Mouse (Mus musculus): ENCODE measurements around the gene Akp3. TPM values are rescaled to one million over a fixed set of nuclear protein-coding genes. Genes with fewer than 3 reads are reported as not detected.

The Akp3 gene
- total RNA-seq, 2 experiments from 2014 or later, result not detected

DNA sequence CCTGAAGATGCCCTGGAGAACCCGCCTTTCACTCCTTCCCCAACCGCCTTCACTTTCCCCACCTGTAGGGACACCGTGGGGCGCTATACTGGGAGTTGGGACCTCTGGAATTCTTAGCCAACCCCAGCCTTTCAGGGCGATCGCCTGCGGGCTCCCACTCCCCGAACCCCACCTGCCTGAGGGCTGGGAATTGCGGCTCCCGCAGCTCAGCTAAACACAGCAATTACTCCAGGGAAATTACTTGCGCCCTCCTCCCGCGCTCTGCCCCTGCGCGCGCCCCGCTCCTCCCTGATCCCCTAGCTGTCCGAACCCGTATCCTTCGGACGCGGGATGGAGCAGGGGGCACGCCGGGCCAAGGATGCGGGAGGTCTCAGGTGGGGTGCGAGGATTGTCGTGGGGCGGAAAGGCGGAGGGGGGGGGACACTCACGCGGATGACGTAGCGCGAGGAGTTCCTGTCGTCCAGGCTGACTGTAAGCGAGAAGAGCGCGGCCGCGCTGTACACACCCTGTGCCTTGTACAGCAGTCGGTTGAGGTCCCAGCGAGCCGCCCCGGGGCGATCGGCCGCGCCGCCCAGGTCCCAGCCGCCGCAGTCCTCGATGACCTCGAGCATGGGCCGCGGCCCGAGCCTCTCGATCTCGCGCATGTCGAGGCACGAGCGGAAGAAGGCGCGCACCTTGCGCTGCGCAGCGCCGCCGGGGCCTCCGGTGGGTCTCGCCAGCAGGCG is 29.2 kb downstream of the Akp3 start:
- no peak for DNase-seq (ENCODE audit: low spot score in 2 of 2)

DNA sequence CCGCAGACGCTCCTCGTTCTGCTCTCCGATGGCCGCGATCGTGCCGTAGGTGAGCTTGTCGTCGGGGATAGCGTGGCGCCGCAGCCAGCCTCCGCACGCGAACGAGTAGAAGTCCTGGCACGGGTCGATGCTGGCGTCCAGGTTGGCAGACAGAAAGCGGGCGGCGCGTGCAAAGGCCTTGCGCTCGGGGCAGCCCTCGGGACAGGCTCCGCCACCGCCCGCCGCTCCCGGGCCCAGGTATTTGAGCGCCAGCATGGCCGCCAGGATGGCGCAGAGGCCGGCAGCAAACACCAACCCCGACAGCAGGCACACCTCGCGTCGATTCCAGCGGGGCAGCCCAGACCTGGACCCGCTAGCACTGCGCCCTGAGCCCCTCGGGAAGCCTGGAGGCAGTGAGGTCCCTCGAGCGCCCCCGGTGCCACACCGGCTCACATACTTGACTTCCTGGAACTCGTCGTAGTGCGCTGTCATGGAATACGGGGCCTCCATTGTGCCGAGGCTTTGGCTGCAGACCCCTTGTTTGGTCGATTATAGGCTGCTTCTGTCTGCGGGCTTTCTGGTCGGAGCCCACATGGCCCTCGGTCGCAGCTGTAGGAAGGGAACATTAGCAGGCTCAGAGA is 29.8 kb downstream of the Akp3 start:
- DNase-seq (ENCODE audit: low spot score in 2 of 2), result no peak

DNA sequence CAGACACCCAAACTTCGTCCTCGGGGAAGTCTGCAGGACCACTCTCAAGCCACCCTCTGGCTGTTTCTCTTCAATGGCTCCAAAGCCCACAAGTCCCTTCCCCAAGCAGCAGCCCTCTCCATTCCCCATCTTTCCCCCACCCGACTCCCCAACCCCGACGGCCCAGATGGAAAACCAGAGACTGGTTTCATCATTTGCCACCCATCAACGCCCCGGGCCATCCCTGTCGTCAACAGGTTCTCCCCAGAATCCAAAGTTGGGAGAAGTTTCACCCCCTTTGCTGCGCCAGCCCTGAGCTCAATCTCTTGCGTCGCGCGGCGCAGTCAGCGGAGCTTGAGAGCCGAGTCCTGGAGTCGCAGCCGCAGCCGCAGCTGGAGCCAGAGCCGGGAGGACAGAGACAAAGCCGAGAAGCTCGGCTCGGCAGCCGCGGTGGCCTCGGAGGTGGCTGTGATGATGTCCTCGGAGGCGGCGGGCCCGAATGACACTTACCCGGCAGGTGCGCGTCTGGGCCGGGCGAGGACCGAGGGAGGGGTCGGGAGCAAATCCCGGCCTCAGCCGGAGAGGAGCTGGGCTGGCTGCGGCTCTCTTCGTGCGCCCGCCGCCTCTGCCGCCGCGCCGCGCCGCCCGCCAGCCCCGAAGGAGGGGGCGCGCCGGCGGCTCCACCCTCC is 30.9 kb downstream of the Akp3 start:
- DNase-seq (ENCODE audit: low spot score in 2 of 2), result no peak

GRCm38 (mm10) chr1:87156199-87156587 is 31.4 kb downstream of the Akp3 start, which contains the start of gene Ecel1:
Gene Ecel1, minus strand, starts transcription at chr1:87156521.
- no peak for DNase-seq (ENCODE audit: low spot score in 2 of 2)

DNA sequence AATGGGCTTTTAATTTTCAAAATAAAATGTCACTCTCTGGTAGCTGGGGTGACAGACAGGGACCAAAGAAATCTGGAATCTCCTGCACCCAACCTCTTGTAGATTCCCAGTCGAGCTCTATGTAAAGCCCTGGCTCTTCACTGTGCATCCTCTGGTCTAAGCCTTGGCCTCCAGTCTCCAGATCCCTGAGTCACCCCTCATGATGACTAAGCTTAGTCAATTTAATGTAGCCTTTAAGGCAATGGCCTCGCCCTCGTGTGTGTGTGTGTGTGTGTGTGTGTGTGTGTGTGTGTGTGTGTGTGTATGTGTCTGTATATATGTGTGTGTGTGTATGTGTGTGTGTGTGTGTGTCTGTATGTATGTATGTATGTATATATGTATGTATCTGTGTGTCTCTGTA is 34.6 kb downstream of the Akp3 start:
- DNase-seq (ENCODE audit: low spot score in 2 of 2), result no peak

- no peak for DNase-seq (ENCODE audit: low spot score in 2 of 2)
Observed at GRCm38 (mm10) chr1:87164164-87164795, 39.5 kb downstream of the Akp3 start.

DNA sequence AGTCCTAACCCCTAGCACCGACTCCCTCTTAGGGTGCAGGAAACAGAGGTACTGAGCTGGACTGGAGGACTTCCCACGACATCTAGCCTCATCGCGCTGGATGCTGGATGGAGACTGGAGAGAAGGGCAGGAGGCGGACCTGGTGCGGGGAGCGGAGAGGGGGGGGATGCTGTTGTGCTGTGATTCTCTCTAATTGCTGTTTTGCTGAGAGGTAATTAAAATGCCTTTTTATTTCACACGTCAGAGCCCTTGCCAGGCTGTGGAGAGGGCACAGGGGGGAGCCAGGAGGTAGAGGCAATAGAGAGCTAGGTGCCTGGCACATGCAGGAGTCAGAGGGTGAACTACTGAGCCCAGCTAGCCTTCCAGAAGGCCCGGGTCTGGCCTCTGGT is 40.0 kb downstream of the Akp3 start:
- no peak for DNase-seq (ENCODE audit: low spot score in 2 of 2)

- DNase-seq (ENCODE audit: low spot score in 2 of 2), result no peak
Observed at GRCm38 (mm10) chr1:87170458-87170857, 45.7 kb downstream of the Akp3 start.

- DNase-seq (ENCODE audit: low spot score in 2 of 2), result no peak
Observed at GRCm38 (mm10) chr1:87171312-87171711, 46.5 kb downstream of the Akp3 start.

DNA sequence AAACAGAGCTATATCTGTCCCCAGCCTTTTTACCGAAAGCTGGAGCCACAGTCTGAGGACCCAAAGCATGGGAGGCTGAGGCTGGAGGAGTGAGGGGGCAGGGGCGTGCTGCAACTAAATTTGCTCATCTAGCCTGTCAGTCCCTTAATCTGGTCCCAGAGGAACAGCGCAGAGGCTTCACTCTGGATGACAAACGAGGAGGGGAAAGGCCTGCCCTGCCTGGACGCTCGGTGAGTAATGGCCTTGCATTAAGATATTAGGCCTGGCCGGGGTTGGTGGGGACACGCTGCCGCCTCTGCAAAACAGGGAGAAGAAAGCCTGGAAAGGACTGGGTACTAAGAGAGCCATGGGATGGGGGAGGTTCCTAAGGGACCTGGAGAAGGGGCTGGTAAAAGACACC is 47.5 kb downstream of the Akp3 start:
- DNase-seq (ENCODE audit: low spot score in 2 of 2), result no peak

DNA sequence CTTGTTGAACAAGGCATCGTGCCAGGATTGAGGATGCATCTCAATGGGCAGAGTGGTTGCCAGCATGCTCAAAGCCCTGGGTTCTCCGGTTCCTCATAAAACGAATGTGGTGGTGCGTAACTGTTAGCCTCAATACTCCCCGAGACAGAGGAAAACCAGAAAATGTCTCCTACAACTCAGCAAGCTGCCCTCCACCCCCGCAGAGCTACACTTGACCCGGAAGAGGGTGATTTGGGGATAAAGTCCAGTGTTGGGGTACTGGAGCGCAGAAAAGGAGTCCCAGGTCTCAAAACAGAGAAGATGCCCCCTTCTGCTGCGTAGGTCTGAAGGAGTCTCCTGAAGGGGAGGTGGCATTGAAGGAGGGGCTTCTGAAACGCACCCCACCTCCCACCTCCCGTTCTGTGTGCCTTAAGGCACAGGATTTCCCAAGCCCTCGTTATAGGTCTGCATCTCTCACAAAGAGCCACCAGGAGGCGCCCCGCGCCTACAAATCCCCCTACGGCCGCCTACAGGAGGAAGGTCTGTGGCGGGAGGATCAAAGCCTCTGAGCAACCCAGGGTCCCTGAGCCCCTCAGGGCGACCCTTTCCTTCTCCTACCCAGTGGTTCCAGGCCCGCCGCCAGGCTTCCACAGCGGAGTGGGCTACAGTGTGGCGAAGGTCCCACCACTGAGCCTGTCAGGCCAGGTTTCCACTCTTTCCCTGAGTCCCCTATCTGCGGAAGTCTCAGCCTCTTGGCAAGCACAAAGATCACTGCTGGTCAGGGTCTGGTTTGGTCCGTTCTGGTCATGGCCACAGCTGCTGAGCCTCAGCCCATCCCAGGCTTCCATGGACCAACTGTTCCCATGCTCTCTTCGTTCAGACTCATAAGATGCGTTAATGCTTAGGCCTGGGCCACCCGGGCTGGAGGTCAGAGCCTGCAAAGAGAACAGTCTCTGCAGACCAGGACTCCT is 49.5 kb downstream of the Akp3 start:
- DNase-seq (ENCODE audit: low spot score in 2 of 2), result peak; percentile 63 to 65

DNA sequence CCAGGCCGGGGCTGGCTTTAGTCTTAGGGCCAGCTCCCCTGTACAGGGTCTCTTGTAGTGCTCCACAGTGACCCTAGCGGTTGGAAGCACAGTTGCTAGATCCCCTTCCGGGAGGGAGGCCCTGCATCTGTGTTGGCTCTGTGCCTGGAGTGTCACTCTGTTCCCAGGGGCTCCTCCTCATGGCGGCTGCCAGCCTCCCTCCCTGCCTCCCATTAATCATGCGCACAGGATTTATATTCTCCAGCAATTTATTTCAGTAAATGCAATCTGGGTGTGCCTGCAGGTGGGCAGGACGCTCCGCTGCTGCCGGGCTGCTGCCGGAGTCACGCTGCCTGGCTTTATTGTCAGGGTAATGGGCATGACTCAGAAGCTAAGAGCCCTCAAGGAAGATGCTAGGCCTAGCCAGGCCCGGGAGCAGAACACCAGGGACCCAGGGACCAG is 51.1 kb downstream of the Akp3 start:
- DNase-seq (ENCODE audit: low spot score in 2 of 2), result peak; percentile 65 to 76

Other genes starting within 250 kb of the Akp3 start
- gene Alppl2, start 35.0 kb upstream of the Akp3 start, total RNA-seq (2021), result not detected
- not detected for gene Alpi, start 23.4 kb upstream of the Akp3 start, total RNA-seq (2021)
- gene Ecel1, start 31.5 kb downstream of the Akp3 start, total RNA-seq (2021), result under 1 TPM in 1 of 2 experiments, not detected in 1; 0.07 TPM
- gene Prss56, start 58.3 kb downstream of the Akp3 start, total RNA-seq (2021), result not detected
- gene Chrnd, start 65.6 kb downstream of the Akp3 start, total RNA-seq (2021), result 10 to 100 TPM; 34.2 to 43.2 TPM
- gene Chrng, start 79.7 kb downstream of the Akp3 start, total RNA-seq (2021), result 10 to 100 TPM; 24.8 to 32.9 TPM
- 100 to 1,000 TPM; 107 to 110 TPM for gene Eif4e2, start 88.9 kb downstream of the Akp3 start, total RNA-seq (2021)
- gene Efhd1, start 139.4 kb downstream of the Akp3 start, total RNA-seq (2021), result 10 to 100 TPM; 25.1 to 28.5 TPM
- 10 to 100 TPM; 55.5 to 69.3 TPM for gene Gigyf2, start 202.0 kb downstream of the Akp3 start, total RNA-seq (2021)

Data from gastrocnemius, postnatal 4 days (tissue).